Mouse (Mus musculus): ENCODE results near the gene St6gal1. TPM values are rescaled to one million over a fixed set of nuclear protein-coding genes. Genes with fewer than 3 reads are reported as not detected.

The St6gal1 gene
- polyA plus RNA-seq, 1 experiment from 2014 or later = 60.3 TPM

GRCm38 (mm10) chr16:23268231-23268630 lies 43.7 kb downstream of the St6gal1 start:
- Histone ChIP-seq H3K4me1 (ENCODE audit: insufficient read depth) (peaks cover 26% of the 10 kb centered on the region), H3K27ac (ENCODE audit: low read depth) (peak overlapping the region; percentile 13; the same call in 1 of the 2 replicates), H3K9ac (no peak overlapping the region), H3K36me3 (ENCODE audit: insufficient read depth) (peaks cover 22% of the 10 kb centered on the region), H3K9me3 (ENCODE audit: low read depth, low read length) (no peaks in the 10 kb centered on the region), H3K27me3 (ENCODE audit: insufficient read depth, low read length) (no peaks in the 10 kb centered on the region), H3K4me2 (no peak overlapping the region), H3K4me3 (ENCODE audit: low read depth, low read length) (no peak overlapping the region)
- 83% methylated on average over 7 of the region's 7 CpGs for WGBS
- DNase-seq (no peak), ATAC-seq (ENCODE audit: insufficient read depth) (no peak)
- no peak for TF ChIP-seq CTCF (IDR thresholded peaks at IDR 0.05; ENCODE audit: low read depth)

- Histone ChIP-seq H3K27ac (ENCODE audit: low read depth) (peak overlapping the region; percentile 33), H3K9me3 (ENCODE audit: low read depth, low read length) (no peaks in the 10 kb centered on the region), H3K4me1 (ENCODE audit: insufficient read depth) (peaks cover 26% of the 10 kb centered on the region), H3K9ac (no peak overlapping the region), H3K27me3 (ENCODE audit: insufficient read depth, low read length) (no peaks in the 10 kb centered on the region), H3K4me2 (no peak overlapping the region), H3K36me3 (ENCODE audit: insufficient read depth) (peaks cover 13% of the 10 kb centered on the region), H3K4me3 (ENCODE audit: low read depth, low read length) (no peak overlapping the region)
- no peak for TF ChIP-seq CTCF (IDR thresholded peaks at IDR 0.05; ENCODE audit: low read depth)
- 65% methylated on average over 17 of the region's 17 CpGs for WGBS
- DNase-seq = no peak
- no peak for ATAC-seq (ENCODE audit: insufficient read depth)
Measured at GRCm38 (mm10) chr16:23269056-23269983, 44.8 kb downstream of the St6gal1 start.

GRCm38 (mm10) chr16:23269984-23270912 lies 45.7 kb downstream of the St6gal1 start:
- Histone ChIP-seq H3K27me3 (ENCODE audit: insufficient read depth, low read length) (no peaks in the 10 kb centered on the region), H3K4me2 (no peak overlapping the region), H3K9ac (no peak overlapping the region), H3K4me3 (ENCODE audit: low read depth, low read length) (no peak overlapping the region), H3K27ac (ENCODE audit: low read depth) (peak overlapping the region; percentile 33), H3K4me1 (ENCODE audit: insufficient read depth) (peaks cover 26% of the 10 kb centered on the region), H3K36me3 (ENCODE audit: insufficient read depth) (peaks cover 6% of the 10 kb centered on the region; the same call in 1 of the 2 replicates), H3K9me3 (ENCODE audit: low read depth, low read length) (no peaks in the 10 kb centered on the region)
- WGBS = 27% methylated on average over 10 of the region's 10 CpGs
- ATAC-seq (ENCODE audit: insufficient read depth) (peak; percentile 66), DNase-seq (peak; percentile 77)
- TF ChIP-seq CTCF (IDR thresholded peaks at IDR 0.05; ENCODE audit: low read depth) = no peak

GRCm38 (mm10) chr16:23270913-23271253 lies 46.3 kb downstream of the St6gal1 start:
- H3K9ac ChIP-seq = no peak overlapping the region
- peak; percentile 30; the same call in 1 of the 2 replicates for ATAC-seq (ENCODE audit: insufficient read depth)
- H3K27me3 ChIP-seq (ENCODE audit: insufficient read depth, low read length) = no peaks in the 10 kb centered on the region
- H3K27ac ChIP-seq (ENCODE audit: low read depth) = peak overlapping the region; percentile 33; the same call in 1 of the 2 replicates
- H3K4me3 ChIP-seq (ENCODE audit: low read depth, low read length) = no peak overlapping the region
- H3K4me1 ChIP-seq (ENCODE audit: insufficient read depth) = peaks cover 26% of the 10 kb centered on the region
- no peak for TF ChIP-seq CTCF (IDR thresholded peaks at IDR 0.05; ENCODE audit: low read depth)
- no peak overlapping the region for H3K4me2 ChIP-seq
- DNase-seq = no peak
- H3K9me3 ChIP-seq (ENCODE audit: low read depth, low read length) = no peaks in the 10 kb centered on the region
- WGBS = 6% methylated on average over 3 of the region's 3 CpGs
- H3K36me3 ChIP-seq (ENCODE audit: insufficient read depth) = peaks cover 4% of the 10 kb centered on the region; the same call in 1 of the 2 replicates

GRCm38 (mm10) chr16:23271746-23272520 lies 47.4 kb downstream of the St6gal1 start:
- H3K9ac ChIP-seq = no peak overlapping the region

GRCm38 (mm10) chr16:23272521-23273230 lies 48.1 kb downstream of the St6gal1 start:
- Histone ChIP-seq H3K27me3 (ENCODE audit: insufficient read depth, low read length) (no peaks in the 10 kb centered on the region), H3K36me3 (ENCODE audit: insufficient read depth) (peaks cover 4% of the 10 kb centered on the region; the same call in 1 of the 2 replicates), H3K4me3 (ENCODE audit: low read depth, low read length) (no peak overlapping the region), H3K27ac (ENCODE audit: low read depth) (no peak overlapping the region), H3K9me3 (ENCODE audit: low read depth, low read length) (no peaks in the 10 kb centered on the region), H3K4me2 (no peak overlapping the region), H3K4me1 (ENCODE audit: insufficient read depth) (peaks cover 26% of the 10 kb centered on the region), H3K9ac (no peak overlapping the region)
- DNase-seq = no peak
- ATAC-seq (ENCODE audit: insufficient read depth) = no peak
- TF ChIP-seq CTCF (IDR thresholded peaks at IDR 0.05; ENCODE audit: low read depth) = no peak
- whole genome bisulfite sequencing = 59% methylated on average over 9 of the region's 9 CpGs

More at GRCm38 (mm10) chr16:23271746-23272520, 47.4 kb downstream of the St6gal1 start:
- no peak for TF ChIP-seq CTCF (IDR thresholded peaks at IDR 0.05; ENCODE audit: low read depth)
- 59% methylated on average over 14 of the region's 14 CpGs for WGBS
- peaks cover 4% of the 10 kb centered on the region; the same call in 1 of the 2 replicates for H3K36me3 ChIP-seq (ENCODE audit: insufficient read depth)
- H3K4me3 ChIP-seq (ENCODE audit: low read depth, low read length) = no peak overlapping the region
- DNase-seq (no peak), ATAC-seq (ENCODE audit: insufficient read depth) (no peak)
- no peak overlapping the region for H3K4me2 ChIP-seq
- H3K9me3 ChIP-seq (ENCODE audit: low read depth, low read length) = no peaks in the 10 kb centered on the region
- peaks cover 26% of the 10 kb centered on the region for H3K4me1 ChIP-seq (ENCODE audit: insufficient read depth)
- no peaks in the 10 kb centered on the region for H3K27me3 ChIP-seq (ENCODE audit: insufficient read depth, low read length)
- H3K27ac ChIP-seq (ENCODE audit: low read depth) = no peak overlapping the region
